Mouse (Mus musculus) stomach, postnatal 0 days (tissue): ENCODE measurements at regions not wholly inside any gene's neighbourhood (a gene's known extent, or its start where the extent isn't known, plus 50 kb on each side); places are given as distances from the start of the nearest gene placed in this dataset.

ENCODE experiments used
- ATAC-seq: fragments of 200-750 bp; cut with Nextera tagmentation; 2 replicates; pipeline ENCODE4 v1.8.0; 2017; ENCODE audit not compliant: low FRiP score, low TSS enrichment
- DNase-seq: peaks from one replicate; pipeline ENCODE4 v3.0.0-alpha.2; 2016; ENCODE audit warnings: low spot score
- H3K27ac ChIP-seq: fragments of 300-500 bp; sonication (generic); replicated peaks from 2 replicates; pipeline ENCODE4 v1.5.1; 2014; ENCODE audit warnings: mild to moderate bottlenecking, control low read depth
- H3K27me3 ChIP-seq: fragments of 300-500 bp; sonication (generic); 2 replicates; pipeline ENCODE4 v1.6.1; 2014; ENCODE audit warnings: low read length; ENCODE audit not compliant: control insufficient read depth, insufficient read depth
- H3K36me3 ChIP-seq: fragments of 300-500 bp; sonication (generic); 2 replicates; pipeline ENCODE4 v1.6.1; 2014; ENCODE audit warnings: low read length, mixed read lengths; ENCODE audit not compliant: control insufficient read depth, insufficient read depth
- H3K4me1 ChIP-seq: fragments of 300-500 bp; sonication (generic); replicated peaks from 2 replicates; pipeline ENCODE4 v1.6.1; 2014; ENCODE audit warnings: antibody characterized with exemption; ENCODE audit not compliant: control insufficient read depth, insufficient read depth
- H3K4me2 ChIP-seq: fragments of 300-500 bp; sonication (generic); replicated peaks from 2 replicates; pipeline ENCODE4 v1.6.1; 2014; ENCODE audit warnings: low read depth, mild to moderate bottlenecking, control low read depth, moderate library complexity
- H3K4me3 ChIP-seq: fragments of 300-500 bp; sonication (generic); 2 replicates; pipeline ENCODE4 v1.5.1; 2014; ENCODE audit warnings: low read depth, low read length, control low read depth
- H3K9ac ChIP-seq: fragments of 300-500 bp; sonication (generic); 2 replicates; pipeline ENCODE4 v1.6.1; 2014; ENCODE audit warnings: mild to moderate bottlenecking, low read length, control low read depth, mixed read lengths
- H3K9me3 ChIP-seq: fragments of 300-500 bp; sonication (generic); 2 replicates; pipeline ENCODE4 v1.6.1; 2016; ENCODE audit warnings: low read length; ENCODE audit not compliant: control insufficient read depth
- CTCF ChIP-seq: IDR thresholded peaks from 2 replicates; pipeline ENCODE4 v1.5.1; 2016; ENCODE audit warnings: antibody characterized with exemption, low read depth, mild to moderate bottlenecking, moderate library complexity
- EP300 ChIP-seq: optimal IDR thresholded peaks from 2 replicates; pipeline ENCODE3; 2016; ENCODE audit warnings: antibody characterized with exemption
- WGBS: fragments of 180-500 bp; shearing (Covaris S2); extraction: QIAGEN DNeasy Blood & Tissue Kit; methylation state at CpG from one replicate; pipeline ENCODE4 v1.1.7; 2014; 5-methylcytosine and 5-hydroxymethylcytosine counted together

DNA sequence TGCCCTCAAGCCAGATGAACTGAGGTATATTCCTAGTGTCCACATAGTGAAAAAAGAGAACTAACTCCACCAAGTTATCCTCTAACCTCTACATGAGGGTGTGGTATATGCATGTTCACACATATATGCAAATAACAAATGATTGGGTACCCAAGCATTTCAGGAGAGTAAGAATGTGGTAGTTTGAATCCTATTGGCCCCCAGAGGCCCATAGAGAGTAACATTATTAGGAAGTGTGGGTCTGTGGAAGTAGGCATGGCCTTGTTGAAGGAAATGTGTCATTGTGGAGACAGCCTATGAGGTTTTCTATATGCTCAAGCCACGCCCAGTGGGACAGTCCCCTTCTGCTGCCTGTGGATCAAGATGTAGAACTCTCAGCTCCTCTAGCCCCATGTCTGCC is 125.6 kb upstream of the Mbnl1 start:
- H3K4me1 ChIP-seq, result no peaks in the 10 kb centered on the region
- H3K9me3 ChIP-seq, result no peaks in the 10 kb centered on the region
- H3K9ac ChIP-seq, result no peak overlapping the region
- TF ChIP-seq CTCF (no peak), EP300 (no peak)
- no peak overlapping the region for H3K27ac ChIP-seq
- H3K36me3 ChIP-seq, result no peaks in the 10 kb centered on the region
- no peak overlapping the region for H3K4me2 ChIP-seq
- H3K4me3 ChIP-seq, result no peak overlapping the region
- DNase-seq, result no peak
- WGBS, result 84% methylated on average over 1 of the region's 1 CpGs
- ATAC-seq, result 0 out of 2 replicates have a peak, but pooled peaks have one; percentile 26
- H3K27me3 ChIP-seq, result no peaks in the 10 kb centered on the region

GRCm38 (mm10) chr3:60371176-60371965 is 101.3 kb upstream of the Mbnl1 start:
- Histone ChIP-seq H3K9ac (no peak overlapping the region), H3K36me3 (no peaks in the 10 kb centered on the region), H3K27ac (no peak overlapping the region), H3K9me3 (no peaks in the 10 kb centered on the region), H3K4me1 (no peaks in the 10 kb centered on the region), H3K4me3 (no peak overlapping the region), H3K4me2 (no peak overlapping the region), H3K27me3 (no peaks in the 10 kb centered on the region)
- ATAC-seq (no peak), DNase-seq (no peak)
- TF ChIP-seq EP300 (no peak), CTCF (no peak)
- 47% methylated on average over 2 of the region's 2 CpGs for WGBS

- Histone ChIP-seq H3K27me3 (no peaks in the 10 kb centered on the region), H3K9ac (no peak overlapping the region), H3K36me3 (no peaks in the 10 kb centered on the region), H3K4me2 (no peak overlapping the region), H3K4me1 (no peaks in the 10 kb centered on the region), H3K4me3 (no peak overlapping the region), H3K9me3 (no peaks in the 10 kb centered on the region), H3K27ac (no peak overlapping the region)
- no peak for TF ChIP-seq CTCF
- ATAC-seq (no peak), DNase-seq (no peak)
- 74% methylated on average over 1 of the region's 1 CpGs for WGBS
Observed at GRCm38 (mm10) chr3:60373662-60374061, 99.0 kb upstream of the Mbnl1 start.

DNA sequence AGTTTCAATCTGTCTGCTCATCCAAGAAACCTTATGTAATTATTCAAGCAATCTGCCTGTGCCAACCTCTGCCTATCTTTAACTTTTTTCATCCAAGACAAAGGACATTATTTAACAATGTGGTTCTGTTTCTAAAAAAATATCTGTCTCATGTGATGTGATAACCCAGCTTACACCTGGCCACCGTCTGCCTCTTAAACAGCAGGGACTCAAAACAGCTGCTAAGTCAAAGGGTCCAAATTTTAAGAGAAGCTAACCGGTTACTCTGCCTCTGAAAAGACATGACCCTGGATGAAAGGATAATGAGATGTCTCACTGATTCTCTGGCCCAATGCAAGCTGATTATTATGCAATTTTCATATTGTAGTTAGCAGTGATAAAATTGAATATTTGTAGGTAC is 84.0 kb upstream of the Mbnl1 start:
- no peak overlapping the region for H3K4me2 ChIP-seq
- no peaks in the 10 kb centered on the region for H3K4me1 ChIP-seq
- no peak overlapping the region for H3K27ac ChIP-seq
- no peak overlapping the region for H3K4me3 ChIP-seq
- H3K9ac ChIP-seq, result no peak overlapping the region
- 38% methylated on average over 2 of the region's 2 CpGs for WGBS
- no peak for ATAC-seq
- TF ChIP-seq EP300, result no peak
- H3K36me3 ChIP-seq, result no peaks in the 10 kb centered on the region
- DNase-seq, result no peak
- no peaks in the 10 kb centered on the region for H3K27me3 ChIP-seq
- no peaks in the 10 kb centered on the region for H3K9me3 ChIP-seq

GRCm38 (mm10) chr3:60389032-60389431 is 83.6 kb upstream of the Mbnl1 start:
- Histone ChIP-seq H3K4me1 (no peaks in the 10 kb centered on the region), H3K9ac (no peak overlapping the region), H3K27ac (no peak overlapping the region), H3K9me3 (no peaks in the 10 kb centered on the region), H3K36me3 (no peaks in the 10 kb centered on the region), H3K4me3 (no peak overlapping the region), H3K4me2 (no peak overlapping the region), H3K27me3 (no peaks in the 10 kb centered on the region)
- no peak for TF ChIP-seq CTCF
- no peak for TF ChIP-seq EP300
- no peak for DNase-seq
- ATAC-seq, result no peak
- WGBS, result 33% methylated on average over 2 of the region's 2 CpGs

DNA sequence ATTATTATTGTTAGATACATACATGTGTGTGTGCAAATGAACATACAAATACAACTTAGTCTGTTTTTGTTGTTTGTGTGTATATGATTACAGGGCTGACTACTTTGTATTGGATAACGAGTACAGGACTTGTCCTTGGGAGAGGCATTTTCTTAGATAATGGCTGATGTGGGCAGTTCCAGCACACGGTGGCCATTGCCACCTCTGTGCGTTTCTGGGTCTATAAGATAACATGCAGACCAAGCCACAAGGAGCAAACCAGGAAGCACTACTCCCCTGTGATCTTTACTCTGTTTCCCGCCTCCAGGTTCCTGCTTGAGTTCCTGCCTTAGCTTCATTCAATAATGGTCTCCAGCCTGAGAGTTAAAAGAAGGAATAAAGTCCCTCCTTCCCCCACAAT is 77.3 kb upstream of the Mbnl1 start:
- no peak overlapping the region for H3K27ac ChIP-seq
- TF ChIP-seq EP300 (no peak), CTCF (no peak)
- no peaks in the 10 kb centered on the region for H3K4me1 ChIP-seq
- no peak for ATAC-seq
- no peaks in the 10 kb centered on the region for H3K9me3 ChIP-seq
- H3K4me3 ChIP-seq, result no peak overlapping the region
- H3K9ac ChIP-seq, result no peak overlapping the region
- no peaks in the 10 kb centered on the region for H3K36me3 ChIP-seq
- 77% methylated on average over 4 of the region's 4 CpGs for WGBS
- H3K27me3 ChIP-seq, result no peaks in the 10 kb centered on the region
- H3K4me2 ChIP-seq, result no peak overlapping the region
- DNase-seq, result no peak
